ENCODE assay signal across 17 mouse cellular contexts in genomic region chr1:140456873-140457272, GRCm38 (mm10).
"Had no signal": no experiment of that assay in that cellular context is flagged by ENCODE, and none has a peak within 500 bp of the region (broad histone marks: within the 10 kb centered on the region; RNA-seq: fewer than 3 reads in every experiment).

No protein-coding gene starts in this region.

- H3K4me3 ChIP-seq: liver, embryonic 15.5 days; lung, embryonic 15.5 days; midbrain, embryonic 10.5 days; midbrain, embryonic 12.5 days; myocyte; neural tube, embryonic 13.5 days; neural tube, embryonic 15.5 days had no signal

- DNase-seq: liver, postnatal 0 days; lung, adult 2 months; lung, postnatal 14 days; lung, postnatal 4 days; midbrain, embryonic 14.5 days; retina, postnatal 1 day; right cerebral cortex, adult 18-20 months; thymus, adult 2 months; thymus, postnatal 25 days; thymus, postnatal 4 days had no signal

- H3K27ac ChIP-seq: liver, embryonic 15.5 days; lung, embryonic 15.5 days; midbrain, embryonic 10.5 days; midbrain, embryonic 12.5 days; neural tube, embryonic 13.5 days; neural tube, embryonic 15.5 days had no signal
